Comparison of ENCODE assay signal across 10 mouse cellular contexts in genomic region chr12:36314446-36314845, GRCm38 (mm10). TPM values are rescaled to one million over a fixed set of nuclear protein-coding genes. Genes with fewer than 3 reads are reported as not detected.
DNase-seq lines count a peak whose midpoint lies in the region; ATAC-seq and TF ChIP-seq lines count a peak whose summit lies in the region.
"Had no signal": no experiment of that assay in that cellular context is flagged by ENCODE, and none has a peak within 500 bp of the region (broad histone marks: within the 10 kb centered on the region; RNA-seq: fewer than 3 reads in every experiment).

No protein-coding gene starts in this region.

- ATAC-seq in lung, embryonic 16.5 days (ENCODE audit: low read depth): no peak
- no peak for ATAC-seq in intestine, postnatal 0 days
- ATAC-seq in stomach, embryonic 16.5 days (ENCODE audit: insufficient read depth, low FRiP score): no peak

- TF ChIP-seq CTCF in lung, adult 2 months (IDR thresholded peaks at IDR 0.05; ENCODE audit: insufficient read depth, low read length): no peak
- TF ChIP-seq CTCF in intestine, postnatal 0 days (IDR thresholded peaks at IDR 0.05; ENCODE audit: low read depth): no peak
- no peak for TF ChIP-seq CTCF in thymus, adult 2 months (IDR thresholded peaks at IDR 0.05; ENCODE audit: borderline replicate concordance, control insufficient read depth, extremely low read depth, insufficient read depth, low read length, poor library complexity)

- no peak for TF ChIP-seq POLR2A in lung, adult 2 months (IDR thresholded peaks at IDR 0.05; ENCODE audit: borderline replicate concordance, extremely low read depth, low read depth, low read length)
- no peak for TF ChIP-seq POLR2A in thymus, adult 2 months (IDR thresholded peaks at IDR 0.05; ENCODE audit: control insufficient read depth, extremely low read depth, insufficient read depth, low read length, poor library complexity)

- H3K27ac ChIP-seq in heart, embryonic 10.5 days: no peak overlapping the region
- H3K27ac ChIP-seq in lung, embryonic 16.5 days (ENCODE audit: low read length): no peak overlapping the region
- no peak overlapping the region for H3K27ac ChIP-seq in intestine, postnatal 0 days (ENCODE audit: low read depth, low read length)
- H3K27ac ChIP-seq in stomach, embryonic 16.5 days (ENCODE audit: low read length): peak overlapping the region; percentile 47
- no peak overlapping the region for H3K27ac ChIP-seq in thymus, adult 2 months (ENCODE audit: control insufficient read depth, insufficient read depth, low read length)

- peak overlapping the region; percentile 43; the same call in 1 of the 2 replicates for H3K4me2 ChIP-seq in lung, embryonic 16.5 days (ENCODE audit: low read depth, low read length)
- H3K4me2 ChIP-seq in intestine, postnatal 0 days (replicated peaks; ENCODE audit: low read depth): 0 out of 2 replicates have a peak overlapping the region, but pooled peaks have one; percentile 13
- peak overlapping the region; percentile 30 for H3K4me2 ChIP-seq in stomach, embryonic 16.5 days (ENCODE audit: low read depth, low read length)

- DNase-seq in heart, embryonic 10.5 days (ENCODE audit: low spot score): no peak
- DNase-seq in heart, postnatal 4 days: no peak
- no peak for DNase-seq in lung, adult 2 months
- DNase-seq in cerebellum, postnatal 14 days: no peak
- DNase-seq in thymus, adult 2 months: no peak
- DNase-seq: liver had no signal

- H3K4me1 ChIP-seq in heart, embryonic 10.5 days: no peaks in the 10 kb centered on the region
- H3K4me1 ChIP-seq in lung, embryonic 16.5 days (replicated peaks; ENCODE audit: control insufficient read depth, insufficient read depth, low read length): peaks cover 5% of the 10 kb centered on the region; the same call in 1 of the 2 replicates
- no peaks in the 10 kb centered on the region for H3K4me1 ChIP-seq in lung, adult 2 months (ENCODE audit: control insufficient read depth, insufficient read depth, low read length)
- no peaks in the 10 kb centered on the region for H3K4me1 ChIP-seq in intestine, postnatal 0 days (replicated peaks; ENCODE audit: control insufficient read depth, insufficient read depth, low read length)
- peaks cover 7% of the 10 kb centered on the region; the same call in 1 of the 2 replicates for H3K4me1 ChIP-seq in stomach, embryonic 16.5 days (ENCODE audit: control insufficient read depth, insufficient read depth, low read length)
- H3K4me1 ChIP-seq in thymus, adult 2 months (replicated peaks; ENCODE audit: control insufficient read depth, insufficient read depth, low read length): no peaks in the 10 kb centered on the region

- 78% methylated on average over 7 of the region's 7 CpGs for WGBS in heart, embryonic 10.5 days
- WGBS in lung, embryonic 16.5 days: 60% methylated on average over 7 of the region's 7 CpGs
- WGBS in lung, adult 2 months: 70% methylated on average over 7 of the region's 7 CpGs
- WGBS in intestine, postnatal 0 days: 63% methylated on average over 7 of the region's 7 CpGs
- WGBS in stomach, embryonic 16.5 days: 55% methylated on average over 7 of the region's 7 CpGs
- WGBS in thymus, adult 2 months: 91% methylated on average over 7 of the region's 7 CpGs

- no peak overlapping the region for H3K9ac ChIP-seq in lung, embryonic 16.5 days (ENCODE audit: low read length)
- no peak overlapping the region for H3K9ac ChIP-seq in intestine, postnatal 0 days (ENCODE audit: low read depth, low read length)
- H3K9ac ChIP-seq in stomach, embryonic 16.5 days (ENCODE audit: low read length): peak overlapping the region; percentile 29; the same call in 1 of the 2 replicates

- H3K36me3 ChIP-seq in heart, embryonic 10.5 days: no peaks in the 10 kb centered on the region
- H3K36me3 ChIP-seq in lung, embryonic 16.5 days (ENCODE audit: control insufficient read depth, insufficient read depth, low read length): no peaks in the 10 kb centered on the region
- no peaks in the 10 kb centered on the region for H3K36me3 ChIP-seq in intestine, postnatal 0 days (ENCODE audit: control insufficient read depth, insufficient read depth)
- no peaks in the 10 kb centered on the region for H3K36me3 ChIP-seq in stomach, embryonic 16.5 days (ENCODE audit: control insufficient read depth, insufficient read depth, low read length)
- no peaks in the 10 kb centered on the region for H3K36me3 ChIP-seq in thymus, adult 2 months (ENCODE audit: control insufficient read depth, insufficient read depth, low read length)

- H3K4me3 ChIP-seq in heart, embryonic 10.5 days: peak overlapping the region; percentile 19; the same call in 1 of the 2 replicates
- H3K4me3 ChIP-seq in lung, embryonic 16.5 days (ENCODE audit: low read length): no peak overlapping the region
- H3K4me3 ChIP-seq in lung, adult 2 months (replicated peaks; ENCODE audit: extremely low read depth, low read depth, low read length): no peak overlapping the region
- no peak overlapping the region for H3K4me3 ChIP-seq in intestine, postnatal 0 days (ENCODE audit: low read depth, low read length)
- H3K4me3 ChIP-seq in stomach, embryonic 16.5 days (replicated peaks; ENCODE audit: low read length): peak overlapping the region; percentile 34
- no peak overlapping the region for H3K4me3 ChIP-seq in thymus, adult 2 months (ENCODE audit: control insufficient read depth, insufficient read depth, low read length)
- H3K4me3 ChIP-seq: erythroblast, embryonic 14.5 days had no signal

- H3K27me3 ChIP-seq in heart, embryonic 10.5 days (ENCODE audit: insufficient read depth, poor library complexity, severe bottlenecking): no peaks in the 10 kb centered on the region; the same call in 1 of the 2 replicates
- H3K27me3 ChIP-seq in lung, embryonic 16.5 days (ENCODE audit: control insufficient read depth, insufficient read depth, low read depth, low read length): no peaks in the 10 kb centered on the region
- H3K27me3 ChIP-seq in intestine, postnatal 0 days (replicated peaks; ENCODE audit: control insufficient read depth, insufficient read depth, low read length): no peaks in the 10 kb centered on the region
- H3K27me3 ChIP-seq in stomach, embryonic 16.5 days (ENCODE audit: control insufficient read depth, insufficient read depth, low read length): no peaks in the 10 kb centered on the region
- no peaks in the 10 kb centered on the region for H3K27me3 ChIP-seq in thymus, adult 2 months (ENCODE audit: control insufficient read depth, insufficient read depth, low read length)

- H3K9me3 ChIP-seq in heart, embryonic 10.5 days: no peaks in the 10 kb centered on the region
- H3K9me3 ChIP-seq in lung, embryonic 16.5 days (ENCODE audit: control insufficient read depth, low read length): no peaks in the 10 kb centered on the region
- H3K9me3 ChIP-seq in intestine, postnatal 0 days (ENCODE audit: control insufficient read depth): no peaks in the 10 kb centered on the region
- no peaks in the 10 kb centered on the region for H3K9me3 ChIP-seq in stomach, embryonic 16.5 days (replicated peaks; ENCODE audit: control insufficient read depth, low read length)

RNA-seq across cellular contexts. Expression of gene Sostdc1, which starts 0.5 kb away (rescaled TPM):
- 1.4 and 4.9 TPM in 2 replicates for polyA plus RNA-seq in heart, embryonic 10.5 days (2016; fragmentation: Nextera tagmentation; extraction: Ambion mirVana)
- total RNA-seq in heart, postnatal 4 days (2021): under 1 TPM; 0.38 to 0.41 TPM
- 2.3 and 3.7 TPM in 2 replicates for polyA plus RNA-seq in lung, embryonic 16.5 days (2015; fragmentation: Nextera tagmentation; extraction: Ambion mirVana)
- polyA plus RNA-seq in lung, adult 2 months (2012; rRNA removed): 0.06 and 0.71 TPM in 2 replicates
- 2.0 and 2.4 TPM in 2 replicates for polyA plus RNA-seq in intestine, postnatal 0 days (2015; fragmentation: Nextera tagmentation; extraction: Ambion mirVana)
- 11.0 and 11.1 TPM in 2 replicates for polyA plus RNA-seq in stomach, embryonic 16.5 days (2015; fragmentation: Nextera tagmentation; extraction: Ambion mirVana)
- polyA plus RNA-seq in thymus, adult 2 months (2012; rRNA removed): 0.96 and 1.3 TPM in 2 replicates
- polyA plus RNA-seq: erythroblast, embryonic 14.5 days had no signal

Comparison
In these comparisons a context has a peak if more than half of its experiments do, and no peak if none do; other contexts are left out.
1. H3K4me3 ChIP-seq: peak in heart, embryonic 10.5 days (single experiment) and stomach, embryonic 16.5 days (single experiment); none in lung, embryonic 16.5 days (single experiment), lung, adult 2 months (single experiment), intestine, postnatal 0 days (single experiment) and thymus, adult 2 months (single experiment).
2. Peak in every context shown above with its lines, with median percentiles within 50 percentile points of each other: H3K4me2 ChIP-seq.